Mouse (Mus musculus) hindbrain, embryonic 14.5 days (tissue): ENCODE data around the gene Celf2. TPM values are rescaled to one million over a fixed set of nuclear protein-coding genes. Genes with fewer than 3 reads are reported as not detected.

ENCODE experiments used
- ATAC-seq: fragments of 200-750 bp; cut with Nextera tagmentation; 2 replicates; pipeline ENCODE4 v1.8.0; 2017; ENCODE audit warnings: moderate number of reproducible peaks, mild to moderate bottlenecking, moderate TSS enrichment, moderate library complexity; ENCODE audit not compliant: low FRiP score
- DNase-seq: peaks from one replicate; pipeline ENCODE4 v3.0.0-alpha.2; 2015; ENCODE audit warnings: low spot score
- H3K27ac ChIP-seq: fragments of 300-500 bp; sonication (generic); 2 replicates; pipeline ENCODE4 v1.5.1; 2014; ENCODE audit warnings: mild to moderate bottlenecking, moderate library complexity
- H3K27me3 ChIP-seq: fragments of 300-500 bp; sonication (generic); 2 replicates; pipeline ENCODE4 v1.6.1; 2014; ENCODE audit warnings: mild to moderate bottlenecking, low read length, mixed read lengths; ENCODE audit not compliant: control insufficient read depth, insufficient read depth
- H3K36me3 ChIP-seq: fragments of 300-500 bp; sonication (generic); replicated peaks from 2 replicates; pipeline ENCODE4 v1.6.1; 2014; ENCODE audit not compliant: control insufficient read depth, insufficient read depth
- H3K4me1 ChIP-seq: fragments of 300-500 bp; sonication (generic); replicated peaks from 2 replicates; pipeline ENCODE4 v1.6.1; 2014; ENCODE audit warnings: antibody characterized with exemption, low read length, mixed read lengths; ENCODE audit not compliant: control insufficient read depth, insufficient read depth
- H3K4me2 ChIP-seq: fragments of 300-500 bp; sonication (generic); replicated peaks from 2 replicates; pipeline ENCODE4 v1.6.1; 2014; ENCODE audit warnings: mild to moderate bottlenecking, moderate library complexity
- H3K4me3 ChIP-seq: fragments of 300-500 bp; sonication (generic); replicated peaks from 2 replicates; pipeline ENCODE4 v1.5.1; 2014; ENCODE audit warnings: mild to moderate bottlenecking, low read length
- H3K9ac ChIP-seq: fragments of 300-500 bp; sonication (generic); 2 replicates; pipeline ENCODE4 v1.6.1; 2014
- H3K9me3 ChIP-seq: fragments of 300-500 bp; sonication (generic); 2 replicates; pipeline ENCODE4 v1.6.1; 2016; ENCODE audit warnings: low read length; ENCODE audit not compliant: control insufficient read depth
- WGBS: fragments of 180-500 bp; shearing (Covaris S2); extraction: QIAGEN DNeasy Blood & Tissue Kit; methylation state at CpG from one replicate; pipeline ENCODE4 v1.1.7; 2014; 5-methylcytosine and 5-hydroxymethylcytosine counted together
- polyA plus RNA-seq: library from polyadenylated mRNA; unstranded; fragments of >200 nt; fragmentation: Nextera tagmentation; extraction: Ambion mirVana; gene quantifications from 2 replicates; pipeline ENCODE4 v1.2.1, GENCODE M21; 2014

Gene Celf2
- polyA plus RNA-seq, 1 experiment from 2014 or later, result 131 TPM

GRCm38 (mm10) chr2:6651697-6652096 is 857.7 kb downstream of the Celf2 start:
- DNase-seq (no peak), ATAC-seq (no peak)
- no peak overlapping the region for H3K27ac ChIP-seq
- H3K36me3 ChIP-seq, result no peaks in the 10 kb centered on the region
- H3K27me3 ChIP-seq, result no peaks in the 10 kb centered on the region
- no peak overlapping the region for H3K4me2 ChIP-seq
- 83% methylated on average over 1 of the region's 1 CpGs for WGBS
- H3K4me3 ChIP-seq, result no peak overlapping the region
- H3K4me1 ChIP-seq, result no peaks in the 10 kb centered on the region
- H3K9me3 ChIP-seq, result no peaks in the 10 kb centered on the region
- no peak overlapping the region for H3K9ac ChIP-seq

GRCm38 (mm10) chr2:6648877-6649276 is 860.5 kb downstream of the Celf2 start:
- no peaks in the 10 kb centered on the region for H3K4me1 ChIP-seq
- H3K27ac ChIP-seq, result 0 out of 2 replicates have a peak overlapping the region, but pooled peaks have one; percentile 43
- no peak overlapping the region for H3K9ac ChIP-seq
- H3K4me3 ChIP-seq, result no peak overlapping the region
- H3K9me3 ChIP-seq, result no peaks in the 10 kb centered on the region
- no peaks in the 10 kb centered on the region for H3K36me3 ChIP-seq
- no peak for DNase-seq
- ATAC-seq, result no peak
- WGBS, result 86% methylated on average over 6 of the region's 6 CpGs
- no peaks in the 10 kb centered on the region for H3K27me3 ChIP-seq
- no peak overlapping the region for H3K4me2 ChIP-seq

DNA sequence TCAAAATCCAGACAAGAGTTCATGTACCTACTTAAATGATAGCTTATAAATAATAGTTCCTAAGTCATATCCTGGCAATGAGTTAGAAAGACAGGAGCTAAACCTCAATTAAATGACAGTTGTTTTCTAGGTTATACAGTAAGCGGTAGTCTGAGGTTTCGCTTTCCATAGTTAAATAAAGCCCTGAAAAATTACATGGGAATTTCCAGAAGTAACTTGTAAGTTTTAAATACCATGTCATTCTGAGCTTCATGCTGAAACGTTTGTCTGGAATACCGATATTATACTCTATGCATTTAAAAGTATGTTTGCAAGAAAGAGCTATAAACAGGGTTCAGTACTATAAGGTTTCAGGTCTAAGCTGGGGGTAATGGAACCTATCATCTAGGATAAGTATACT is 862.3 kb downstream of the Celf2 start:
- H3K9me3 ChIP-seq, result no peaks in the 10 kb centered on the region
- H3K4me1 ChIP-seq, result no peaks in the 10 kb centered on the region
- no peak overlapping the region for H3K9ac ChIP-seq
- DNase-seq (no peak), ATAC-seq (no peak)
- H3K4me3 ChIP-seq, result no peak overlapping the region
- 94% methylated on average over 4 of the region's 4 CpGs for WGBS
- H3K4me2 ChIP-seq, result no peak overlapping the region
- no peaks in the 10 kb centered on the region for H3K27me3 ChIP-seq
- H3K36me3 ChIP-seq, result no peaks in the 10 kb centered on the region
- no peak overlapping the region for H3K27ac ChIP-seq

- Histone ChIP-seq H3K27ac (no peak overlapping the region), H3K9ac (no peak overlapping the region), H3K4me3 (no peak overlapping the region), H3K27me3 (no peaks in the 10 kb centered on the region), H3K4me2 (no peak overlapping the region), H3K36me3 (no peaks in the 10 kb centered on the region), H3K4me1 (no peaks in the 10 kb centered on the region), H3K9me3 (no peaks in the 10 kb centered on the region)
- DNase-seq, result no peak
- ATAC-seq, result no peak
- WGBS, result 84% methylated on average over 3 of the region's 3 CpGs
These were observed 863.0 kb downstream of the Celf2 start for GRCm38 (mm10) chr2:6646325-6646724.

DNA sequence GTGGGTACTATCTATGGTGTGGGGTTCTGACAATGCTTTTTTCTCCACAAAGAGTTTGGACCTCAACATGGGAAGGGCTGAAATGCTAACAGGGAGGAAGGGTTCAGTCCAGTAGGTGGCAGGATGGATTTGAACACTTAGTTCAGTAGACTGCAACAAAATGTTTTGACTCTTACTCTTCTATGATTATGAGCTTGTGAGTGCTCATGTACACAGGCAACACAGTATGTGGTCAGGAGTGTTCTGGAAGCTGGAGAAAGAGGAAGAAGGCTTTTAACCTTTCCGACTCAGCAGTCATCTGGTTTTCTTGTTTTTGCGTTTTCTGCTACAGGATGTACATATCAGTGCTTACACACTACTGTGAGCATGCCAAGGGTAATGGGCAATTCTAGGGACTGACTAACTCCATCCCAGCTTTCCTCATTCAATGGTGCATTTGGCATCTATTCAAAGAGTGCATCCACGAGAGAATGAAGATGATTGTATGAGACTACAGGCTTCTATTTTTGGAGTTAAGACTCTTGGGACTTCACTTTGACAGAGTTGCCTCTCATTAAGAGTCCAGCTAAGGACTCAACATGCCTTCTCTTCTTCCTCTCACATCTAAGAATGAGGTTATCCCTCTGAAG is 867.0 kb downstream of the Celf2 start:
- Histone ChIP-seq H3K36me3 (no peaks in the 10 kb centered on the region), H3K4me2 (no peak overlapping the region), H3K9me3 (no peaks in the 10 kb centered on the region), H3K4me3 (no peak overlapping the region), H3K9ac (no peak overlapping the region), H3K4me1 (no peaks in the 10 kb centered on the region), H3K27ac (peak overlapping the region; percentile 17; the same call in 1 of the 2 replicates), H3K27me3 (no peaks in the 10 kb centered on the region)
- WGBS, result 83% methylated on average over 3 of the region's 3 CpGs
- no peak for ATAC-seq
- DNase-seq, result no peak

DNA sequence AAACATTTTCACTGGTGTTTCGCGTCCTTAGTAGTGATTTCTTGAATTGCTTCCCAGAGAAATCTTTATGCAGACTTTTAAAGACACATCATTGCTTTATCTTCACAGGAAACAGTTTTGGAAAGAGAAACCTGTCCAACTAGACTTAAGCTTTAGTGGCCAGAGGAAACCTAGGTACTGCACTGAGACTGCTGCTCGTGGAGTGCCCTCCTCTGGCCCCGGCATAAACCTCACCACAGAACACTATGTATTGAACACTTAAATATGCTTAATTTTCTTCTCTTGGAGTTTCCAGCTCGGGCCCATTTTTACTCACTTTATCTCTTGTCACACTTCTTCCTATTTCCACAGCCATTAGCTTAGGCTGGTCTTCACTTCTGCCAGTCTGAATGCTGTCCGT is 870.0 kb downstream of the Celf2 start:
- H3K4me2 ChIP-seq, result no peak overlapping the region
- no peak overlapping the region for H3K9ac ChIP-seq
- no peaks in the 10 kb centered on the region for H3K9me3 ChIP-seq
- no peak overlapping the region for H3K27ac ChIP-seq
- 90% methylated on average over 6 of the region's 6 CpGs for WGBS
- no peak for DNase-seq
- no peaks in the 10 kb centered on the region for H3K27me3 ChIP-seq
- H3K4me3 ChIP-seq, result no peak overlapping the region
- H3K36me3 ChIP-seq, result no peaks in the 10 kb centered on the region
- no peaks in the 10 kb centered on the region for H3K4me1 ChIP-seq
- ATAC-seq, result no peak

- ATAC-seq, result no peak
- DNase-seq, result no peak
These were observed 872.2 kb downstream of the Celf2 start for GRCm38 (mm10) chr2:6637147-6637546.

DNA sequence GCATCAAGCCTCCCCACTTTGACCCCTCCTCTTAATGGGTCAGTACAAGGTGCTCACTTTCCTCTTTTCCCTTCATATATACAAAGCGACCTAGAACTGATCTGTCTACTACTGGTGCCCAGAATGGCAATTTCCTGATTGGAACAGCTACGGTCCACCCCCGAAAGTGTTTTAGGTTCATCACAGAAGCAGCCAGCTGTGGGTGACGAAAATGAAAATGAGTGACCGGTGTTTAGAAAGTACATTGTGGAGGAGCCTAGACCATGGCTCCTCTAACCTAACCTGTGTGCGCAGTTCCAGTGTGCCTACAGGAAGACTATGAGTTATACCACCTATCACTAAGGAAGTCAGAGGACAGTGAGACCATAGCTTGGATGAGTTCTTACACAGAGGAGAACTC is 874.5 kb downstream of the Celf2 start:
- Histone ChIP-seq H3K9ac (no peak overlapping the region), H3K9me3 (no peaks in the 10 kb centered on the region), H3K4me3 (no peak overlapping the region), H3K36me3 (no peaks in the 10 kb centered on the region), H3K27me3 (no peaks in the 10 kb centered on the region), H3K4me1 (no peaks in the 10 kb centered on the region), H3K4me2 (no peak overlapping the region), H3K27ac (no peak overlapping the region)
- 95% methylated on average over 6 of the region's 6 CpGs for WGBS
- ATAC-seq (no peak), DNase-seq (no peak)

More at GRCm38 (mm10) chr2:6637147-6637546, 872.2 kb downstream of the Celf2 start:
- WGBS, result 55% methylated on average over 2 of the region's 2 CpGs
- Histone ChIP-seq H3K9me3 (no peaks in the 10 kb centered on the region), H3K36me3 (no peaks in the 10 kb centered on the region), H3K4me1 (no peaks in the 10 kb centered on the region), H3K9ac (no peak overlapping the region), H3K4me3 (no peak overlapping the region), H3K27ac (no peak overlapping the region), H3K4me2 (no peak overlapping the region), H3K27me3 (no peaks in the 10 kb centered on the region)

- no peak overlapping the region for H3K4me3 ChIP-seq
- ATAC-seq (no peak), DNase-seq (no peak)
- H3K36me3 ChIP-seq, result no peaks in the 10 kb centered on the region
- H3K9me3 ChIP-seq, result no peaks in the 10 kb centered on the region
- H3K27ac ChIP-seq, result no peak overlapping the region
- no peaks in the 10 kb centered on the region for H3K4me1 ChIP-seq
- WGBS, result 77% methylated on average over 1 of the region's 1 CpGs
- no peak overlapping the region for H3K9ac ChIP-seq
- H3K27me3 ChIP-seq, result no peaks in the 10 kb centered on the region
- no peak overlapping the region for H3K4me2 ChIP-seq
These were observed 876.2 kb downstream of the Celf2 start for GRCm38 (mm10) chr2:6633115-6633514.

GRCm38 (mm10) chr2:6623802-6624201 is 885.6 kb downstream of the Celf2 start:
- Histone ChIP-seq H3K4me3 (no peak overlapping the region), H3K27ac (no peak overlapping the region), H3K36me3 (no peaks in the 10 kb centered on the region), H3K9me3 (no peaks in the 10 kb centered on the region), H3K9ac (no peak overlapping the region), H3K4me1 (no peaks in the 10 kb centered on the region), H3K27me3 (no peaks in the 10 kb centered on the region), H3K4me2 (no peak overlapping the region)
- DNase-seq (no peak), ATAC-seq (no peak)
- 46% methylated on average over 4 of the region's 4 CpGs for WGBS
